Mouse (Mus musculus): ENCODE data around the gene Cd209e. TPM values are rescaled to one million over a fixed set of nuclear protein-coding genes. Genes with fewer than 3 reads are reported as not detected.

Cd209e gene
- polyA plus RNA-seq (2017; shearing (Covaris generic)), result 0.10 TPM

GRCm38 (mm10) chr8:3854209-3854608, at the start of gene Cd209e:
Gene Cd209e, minus strand, starts transcription at chr8:3854309.

DNA sequence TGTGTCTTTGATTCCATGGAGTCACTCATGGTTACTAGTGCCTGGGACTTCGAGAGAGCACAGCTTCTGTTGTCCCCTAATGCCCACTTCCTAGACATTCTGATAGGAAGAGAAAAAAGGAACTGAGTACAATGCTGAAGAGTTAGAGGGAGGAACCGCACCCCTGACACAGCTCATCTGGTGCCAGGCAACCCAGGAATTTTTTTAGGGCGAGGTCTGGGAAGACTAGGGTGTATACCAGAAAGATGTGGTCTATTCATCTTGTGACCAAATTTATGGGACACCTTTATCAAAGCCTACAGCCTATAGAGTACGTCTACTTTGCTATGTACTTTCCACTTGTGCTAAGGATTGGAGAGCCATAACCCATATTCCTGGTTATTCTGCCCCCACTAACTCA, 24.3 kb upstream of the Cd209e start, which contains the start of gene Cd209d:
TSS of gene Cd209d (minus strand) at position 101 of the 400 bp plus-strand sequence.

Other genes with a start within 250 kb of the Cd209e start
- 113 TPM for gene Xab2, start 233.0 kb downstream of the Cd209e start, polyA plus RNA-seq (2017; shearing (Covaris generic))
- 116 TPM for gene Pet100, start 232.8 kb downstream of the Cd209e start, polyA plus RNA-seq (2017; shearing (Covaris generic))
- gene Pcp2, start 228.8 kb downstream of the Cd209e start, polyA plus RNA-seq (2017; shearing (Covaris generic)), result not detected
- 228 TPM for gene Stxbp2, start 223.4 kb downstream of the Cd209e start, polyA plus RNA-seq (2017; shearing (Covaris generic))
- gene Retn, start 198.5 kb downstream of the Cd209e start, polyA plus RNA-seq (2017; shearing (Covaris generic)), result not detected
- 0.28 TPM for gene Mcemp1, start 188.6 kb downstream of the Cd209e start, polyA plus RNA-seq (2017; shearing (Covaris generic))
- not detected for gene Fcor, start 181.9 kb downstream of the Cd209e start, polyA plus RNA-seq (2017; shearing (Covaris generic))
- 34.8 TPM for gene Trappc5, start 178.0 kb downstream of the Cd209e start, polyA plus RNA-seq (2017; shearing (Covaris generic))
- 1.1 TPM for gene Fcer2a, start 160.1 kb downstream of the Cd209e start, polyA plus RNA-seq (2017; shearing (Covaris generic))
- not detected for gene Clec4g, start 133.7 kb downstream of the Cd209e start, polyA plus RNA-seq (2017; shearing (Covaris generic))
- gene Cd209a, start 105.3 kb downstream of the Cd209e start, polyA plus RNA-seq (2017; shearing (Covaris generic)), result 0.42 TPM
- gene Cd209d, start 24.2 kb upstream of the Cd209e start, polyA plus RNA-seq (2017; shearing (Covaris generic)), result not detected
- 2.4 TPM for gene Cd209b, start 72.5 kb upstream of the Cd209e start, polyA plus RNA-seq (2017; shearing (Covaris generic))
- gene Cd209c, start 100.4 kb upstream of the Cd209e start, polyA plus RNA-seq (2017; shearing (Covaris generic)), result 0.44 TPM

Measured in CD4-positive, CD25-positive, alpha-beta regulatory T cell (primary cell).